Mouse (Mus musculus) intestine, postnatal 0 days (tissue): ENCODE results near the gene Ppp6r2. TPM values are rescaled to one million over a fixed set of nuclear protein-coding genes. Genes with fewer than 3 reads are reported as not detected.

ENCODE experiments used
- ATAC-seq: fragments of 200-750 bp; cut with Nextera tagmentation; 2 replicates; pipeline ENCODE4 v1.8.0; 2017; ENCODE audit warnings: mild to moderate bottlenecking, moderate TSS enrichment, moderate library complexity
- H3K27ac ChIP-seq: fragments of 300-500 bp; sonication (generic); 2 replicates; pipeline ENCODE4 v1.5.1; 2014; ENCODE audit warnings: mild to moderate bottlenecking, low read depth, low read length, moderate library complexity
- H3K27me3 ChIP-seq: fragments of 300-500 bp; sonication (generic); replicated peaks from 2 replicates; pipeline ENCODE4 v1.6.1; 2014; ENCODE audit warnings: low read length, mixed read lengths; ENCODE audit not compliant: control insufficient read depth, insufficient read depth
- H3K36me3 ChIP-seq: fragments of 300-500 bp; sonication (generic); 2 replicates; pipeline ENCODE4 v1.6.1; 2014; ENCODE audit warnings: mild to moderate bottlenecking, moderate library complexity; ENCODE audit not compliant: control insufficient read depth, insufficient read depth
- H3K4me1 ChIP-seq: fragments of 300-500 bp; sonication (generic); replicated peaks from 2 replicates; pipeline ENCODE4 v1.6.1; 2014; ENCODE audit warnings: antibody characterized with exemption, low read length, mixed read lengths; ENCODE audit not compliant: control insufficient read depth, insufficient read depth
- H3K4me2 ChIP-seq: fragments of 300-500 bp; sonication (generic); replicated peaks from 2 replicates; pipeline ENCODE4 v1.6.1; 2014; ENCODE audit warnings: low read depth, mild to moderate bottlenecking, moderate library complexity
- H3K4me3 ChIP-seq: fragments of 300-500 bp; sonication (generic); 2 replicates; pipeline ENCODE4 v1.5.1; 2014; ENCODE audit warnings: low read depth, low read length
- H3K9ac ChIP-seq: fragments of 300-500 bp; sonication (generic); 2 replicates; pipeline ENCODE4 v1.6.1; 2014; ENCODE audit warnings: mild to moderate bottlenecking, low read depth, low read length
- H3K9me3 ChIP-seq: fragments of 300-500 bp; sonication (generic); 2 replicates; pipeline ENCODE4 v1.6.1; 2016; ENCODE audit warnings: mixed run types; ENCODE audit not compliant: control insufficient read depth
- CTCF ChIP-seq: sonication (generic); IDR thresholded peaks from 2 replicates; pipeline ENCODE4 v1.5.1; 2016; ENCODE audit warnings: low read depth, mild to moderate bottlenecking, control low read depth, antibody characterized with exemption, moderate library complexity
- WGBS: fragments of 180-500 bp; shearing (Covaris S2); extraction: QIAGEN DNeasy Blood & Tissue Kit; methylation state at CpG from one replicate; pipeline ENCODE4 v1.1.7; 2014; 5-methylcytosine and 5-hydroxymethylcytosine counted together
- polyA plus RNA-seq: library from polyadenylated mRNA; unstranded; fragments of >200 nt; fragmentation: Nextera tagmentation; extraction: Ambion mirVana; gene quantifications from 2 replicates; pipeline ENCODE4 v1.2.1, GENCODE M21; 2015

Ppp6r2 gene
- polyA plus RNA-seq, 1 experiment from 2014 or later, result 17.7 TPM

- Histone ChIP-seq H3K4me2 (no peak overlapping the region), H3K27ac (no peak overlapping the region), H3K9ac (no peak overlapping the region), H3K9me3 (no peaks in the 10 kb centered on the region), H3K4me1 (no peaks in the 10 kb centered on the region), H3K27me3 (no peaks in the 10 kb centered on the region), H3K4me3 (no peak overlapping the region), H3K36me3 (peaks cover 74% of the 10 kb centered on the region)
- WGBS, result 85% methylated on average over 5 of the region's 5 CpGs
- no peak for TF ChIP-seq CTCF
- ATAC-seq, result no peak
Measured at GRCm38 (mm10) chr15:89286582-89286981, 75.2 kb downstream of the Ppp6r2 start.

- Histone ChIP-seq H3K4me2 (no peak overlapping the region), H3K4me1 (no peaks in the 10 kb centered on the region), H3K4me3 (no peak overlapping the region), H3K9me3 (no peaks in the 10 kb centered on the region), H3K36me3 (peaks cover 65% of the 10 kb centered on the region), H3K9ac (no peak overlapping the region), H3K27ac (no peak overlapping the region), H3K27me3 (no peaks in the 10 kb centered on the region)
- TF ChIP-seq CTCF, result no peak
- no peak for ATAC-seq
- 81% methylated on average over 23 of the region's 23 CpGs for WGBS
Measured at GRCm38 (mm10) chr15:89288227-89288767, 76.9 kb downstream of the Ppp6r2 start.

DNA sequence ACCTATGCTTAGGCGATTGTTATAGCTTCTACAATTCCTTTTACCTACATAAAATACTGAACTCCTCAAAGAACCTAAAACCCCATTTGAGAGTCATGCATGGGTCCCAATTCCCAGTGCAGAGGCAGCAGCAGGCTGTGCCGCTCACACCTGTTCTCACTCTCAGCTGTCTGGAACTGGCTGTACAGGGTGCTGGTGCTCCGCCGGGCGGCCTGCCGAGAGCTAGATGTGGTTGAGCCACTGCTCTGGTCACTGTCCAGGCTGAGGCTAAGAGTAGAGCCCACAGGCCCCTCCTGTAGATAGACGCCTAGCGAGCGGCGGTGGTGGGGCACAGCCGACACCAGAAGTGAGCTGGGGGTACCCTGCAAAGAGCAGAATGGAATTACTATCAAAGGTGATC lies 78.1 kb downstream of the Ppp6r2 start:
- Histone ChIP-seq H3K36me3 (peaks cover 65% of the 10 kb centered on the region), H3K4me3 (no peak overlapping the region), H3K9ac (no peak overlapping the region), H3K9me3 (no peaks in the 10 kb centered on the region), H3K27ac (no peak overlapping the region), H3K4me2 (no peak overlapping the region), H3K4me1 (no peaks in the 10 kb centered on the region), H3K27me3 (no peaks in the 10 kb centered on the region)
- no peak for ATAC-seq
- no peak for TF ChIP-seq CTCF
- 95% methylated on average over 11 of the region's 11 CpGs for WGBS

- TF ChIP-seq CTCF, result no peak
- no peak overlapping the region for H3K9ac ChIP-seq
- WGBS, result 66% methylated on average over 3 of the region's 3 CpGs
- H3K4me3 ChIP-seq, result no peak overlapping the region
- H3K4me2 ChIP-seq, result no peak overlapping the region
- ATAC-seq, result no peak
- H3K9me3 ChIP-seq, result no peaks in the 10 kb centered on the region
- H3K36me3 ChIP-seq, result peaks cover 82% of the 10 kb centered on the region
- H3K27ac ChIP-seq, result no peak overlapping the region
- no peaks in the 10 kb centered on the region for H3K27me3 ChIP-seq
- no peaks in the 10 kb centered on the region for H3K4me1 ChIP-seq
Measured at GRCm38 (mm10) chr15:89291521-89291920, 80.2 kb downstream of the Ppp6r2 start.

- H3K4me3 ChIP-seq, result no peak overlapping the region
- no peak for TF ChIP-seq CTCF
- H3K4me1 ChIP-seq, result no peaks in the 10 kb centered on the region
- H3K9me3 ChIP-seq, result no peaks in the 10 kb centered on the region
- no peak overlapping the region for H3K27ac ChIP-seq
- H3K36me3 ChIP-seq, result peaks cover 72% of the 10 kb centered on the region
- ATAC-seq, result no peak
- H3K9ac ChIP-seq, result no peak overlapping the region
- no peak overlapping the region for H3K4me2 ChIP-seq
- 48% methylated on average over 2 of the region's 2 CpGs for WGBS
- no peaks in the 10 kb centered on the region for H3K27me3 ChIP-seq
Measured at GRCm38 (mm10) chr15:89292795-89293194, 81.4 kb downstream of the Ppp6r2 start.

GRCm38 (mm10) chr15:89293778-89294177 lies 82.4 kb downstream of the Ppp6r2 start:
- H3K4me2 ChIP-seq, result no peak overlapping the region
- TF ChIP-seq CTCF, result no peak
- no peaks in the 10 kb centered on the region for H3K9me3 ChIP-seq
- no peak for ATAC-seq
- peaks cover 62% of the 10 kb centered on the region for H3K36me3 ChIP-seq
- H3K27me3 ChIP-seq, result no peaks in the 10 kb centered on the region
- no peak overlapping the region for H3K4me3 ChIP-seq
- WGBS, result 90% methylated on average over 10 of the region's 10 CpGs
- H3K27ac ChIP-seq, result no peak overlapping the region
- H3K9ac ChIP-seq, result no peak overlapping the region
- no peaks in the 10 kb centered on the region for H3K4me1 ChIP-seq
